Mouse (Mus musculus): ENCODE results near the gene Olfr414.

DNA sequence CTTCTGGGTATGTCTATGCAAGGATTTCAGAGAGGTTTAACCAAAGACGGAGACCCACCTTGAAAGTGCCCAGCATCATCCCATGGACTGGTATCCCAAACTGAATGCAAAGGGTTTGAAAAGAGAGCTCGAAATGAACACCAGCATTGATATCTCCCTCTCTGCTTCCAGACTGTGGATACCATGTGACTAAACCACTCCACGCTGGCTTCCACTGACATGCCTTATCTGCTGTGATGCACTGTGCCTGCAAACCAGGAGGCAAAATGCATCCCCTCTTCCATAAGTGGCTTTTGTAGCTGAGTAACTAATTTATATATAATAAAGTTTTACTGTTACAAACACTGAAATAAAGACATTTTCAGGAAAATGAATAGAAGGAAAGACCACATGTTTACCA, 41.5 kb downstream of the Olfr414 start:
- TF ChIP-seq POLR2A (IDR thresholded peaks at IDR 0.05; ENCODE audit: borderline replicate concordance, extremely low read depth, low read depth, low read length) = no peak
- no peak for TF ChIP-seq CTCF (IDR thresholded peaks at IDR 0.05; ENCODE audit: insufficient read depth, low read length)

Measured in lung, adult 2 months (tissue).